Mouse (Mus musculus): ENCODE results near the gene Eif2s1.
"Not testable (repeated sequence)": the region's sequence is repeated elsewhere in the genome, so short reads cannot be mapped to it uniquely, and the experiment has no call there.

The Eif2s1 gene

DNA sequence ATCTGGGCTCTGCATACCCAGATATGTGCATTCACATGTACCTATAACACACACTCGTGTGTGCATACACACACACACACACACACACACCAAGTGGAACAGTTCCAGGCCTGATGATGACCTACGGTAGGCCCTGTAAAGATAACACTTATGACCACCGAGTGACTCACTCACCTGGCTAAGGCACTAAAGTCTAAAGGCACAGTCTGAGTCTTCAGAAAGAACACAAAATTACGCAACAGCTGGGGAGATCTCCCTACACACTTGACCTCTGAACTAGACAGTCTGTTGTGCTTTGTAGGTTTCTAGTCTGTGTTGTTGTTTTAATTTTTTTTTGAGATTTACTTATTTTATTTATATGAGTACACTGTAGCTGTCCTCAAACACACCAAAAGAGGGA is 52.8 kb downstream of the Eif2s1 start:
- DNase-seq (ENCODE audit: inconsistent age in 2 of 2, low spot score in 1 of 2): no peak

DNA sequence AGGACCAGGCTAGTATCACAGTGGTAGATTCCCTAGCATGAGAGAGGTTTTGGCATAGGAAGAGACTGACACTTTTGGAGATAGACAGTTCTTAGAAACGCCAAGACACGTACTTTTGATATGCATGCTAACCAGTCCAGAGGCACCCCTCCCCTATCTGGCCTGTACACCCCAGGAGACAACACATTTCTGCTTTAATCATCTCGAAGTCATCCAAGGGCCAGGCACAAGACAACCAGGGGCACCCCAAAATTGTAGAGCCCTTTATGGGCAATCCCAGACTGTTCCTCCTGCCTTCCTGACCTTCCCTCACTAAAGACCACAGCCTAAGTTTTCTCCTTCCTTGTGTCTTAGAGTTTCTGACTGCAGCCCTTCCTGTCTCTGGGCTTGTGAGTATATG is 53.9 kb downstream of the Eif2s1 start:
- DNase-seq (ENCODE audit: inconsistent age in 2 of 2, low spot score in 1 of 2): no peak

DNA sequence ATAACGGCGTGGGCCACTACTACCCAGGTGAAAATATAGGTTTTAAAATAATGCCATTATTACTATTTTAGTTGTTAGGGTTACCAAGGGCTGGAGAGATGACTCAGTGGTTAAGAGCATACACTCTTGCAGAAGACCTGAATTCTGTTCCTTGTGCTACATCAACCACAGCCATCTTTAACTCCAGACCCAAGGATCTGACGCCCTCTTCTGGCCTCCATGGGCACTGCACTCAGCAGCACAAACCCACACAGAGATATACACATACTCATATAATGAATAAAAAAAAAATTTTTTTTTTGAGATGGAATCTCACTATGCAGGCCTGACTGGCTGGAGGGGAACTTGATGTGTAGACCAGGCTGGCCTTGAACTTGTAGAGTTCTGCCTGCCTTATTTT is 54.7 kb downstream of the Eif2s1 start:
- DNase-seq (ENCODE audit: inconsistent age in 2 of 2, low spot score in 1 of 2): no peak

DNA sequence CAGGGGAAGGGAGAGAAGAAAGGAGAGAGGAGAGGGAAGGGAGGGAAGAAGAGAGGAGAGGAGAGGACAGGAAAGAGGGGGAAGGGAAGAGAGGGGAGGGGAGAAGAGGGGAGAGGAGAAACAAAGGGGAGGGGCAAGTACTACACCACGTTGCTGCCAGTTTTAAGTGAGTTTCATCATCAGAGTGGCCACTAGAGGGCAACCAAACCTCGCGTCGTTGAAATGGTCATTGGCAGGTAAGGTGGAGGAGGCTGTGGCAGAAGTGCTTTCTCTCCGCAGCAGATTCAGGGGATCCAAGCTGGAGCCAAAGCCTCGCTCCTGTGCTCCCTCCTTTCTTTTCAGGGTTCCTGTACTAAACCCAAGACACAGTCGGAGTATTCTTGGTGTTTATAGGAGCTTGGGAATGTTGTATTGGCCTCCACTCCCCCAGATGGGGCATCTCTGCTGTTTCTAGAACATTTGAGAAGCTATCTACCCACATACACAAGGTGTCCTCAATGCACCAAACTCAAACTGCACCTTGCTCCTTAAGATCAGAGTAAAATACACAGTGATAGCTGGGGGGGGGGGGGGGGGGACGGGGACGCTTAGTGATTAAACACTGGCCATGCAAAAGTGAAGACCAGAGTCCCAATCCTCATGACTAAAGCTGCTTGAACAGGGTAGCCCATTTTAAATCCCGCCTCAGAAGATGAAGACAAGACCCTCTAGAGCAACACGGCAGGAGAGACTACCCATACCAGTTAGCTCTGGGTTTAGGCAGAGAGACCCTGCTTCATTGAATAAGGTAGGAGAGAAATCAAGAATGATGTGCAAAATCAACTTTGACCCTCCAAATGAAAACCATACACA is 56.8 kb downstream of the Eif2s1 start:
- peak; percentile 81 to 95 for DNase-seq (ENCODE audit: inconsistent age in 2 of 2, low spot score in 1 of 2)

DNA sequence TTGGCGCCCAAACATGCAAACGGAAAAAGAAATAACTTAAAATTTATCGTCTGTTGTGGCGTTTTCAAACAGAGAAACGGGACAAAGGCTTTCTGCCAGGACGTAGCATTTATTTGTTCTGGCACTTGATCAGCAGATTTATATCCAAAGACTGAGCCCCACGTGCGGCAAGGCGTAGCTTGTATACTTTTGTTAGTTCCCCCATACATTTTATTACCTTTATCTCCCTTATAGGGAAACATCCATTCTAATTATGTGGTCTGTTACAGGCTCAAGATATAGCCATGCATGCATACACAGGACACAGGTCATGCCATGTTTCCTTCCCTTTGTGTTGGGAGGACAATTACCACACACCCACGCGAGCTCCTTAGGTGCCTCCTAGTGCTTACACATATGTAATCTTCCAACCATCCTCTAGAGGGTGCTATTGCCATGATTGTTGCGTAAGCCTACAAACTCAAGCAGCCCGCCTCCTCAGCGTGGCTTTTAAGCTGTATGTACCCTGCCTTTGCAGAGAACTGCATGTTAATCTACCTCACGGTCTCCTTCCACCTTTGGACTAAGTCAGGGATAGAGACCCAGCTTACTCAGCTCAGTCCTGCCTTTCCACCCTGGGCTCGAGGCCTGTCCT is 57.6 kb downstream of the Eif2s1 start:
- DNase-seq (ENCODE audit: inconsistent age in 2 of 2, low spot score in 1 of 2): peak; percentile 59 to 90

DNA sequence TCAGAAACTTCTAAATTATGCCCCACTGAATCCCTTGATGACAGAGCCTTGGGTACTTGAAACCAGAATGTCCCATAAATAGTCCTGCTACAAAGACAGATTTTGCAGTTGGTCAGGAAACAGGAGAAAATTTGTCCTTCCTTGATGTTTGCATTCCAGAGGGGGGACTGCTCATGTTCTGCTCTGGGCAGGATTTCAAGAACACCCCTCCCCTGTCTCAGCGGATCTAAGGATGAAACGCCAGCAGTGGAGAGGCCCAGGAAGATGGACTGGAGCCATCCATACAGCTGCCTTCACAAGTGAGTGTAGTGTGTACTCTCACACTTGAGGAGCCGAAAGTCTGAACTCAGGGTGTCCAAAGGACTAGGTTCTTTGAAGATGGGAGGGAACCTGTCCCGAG is 59.8 kb downstream of the Eif2s1 start:
- DNase-seq (ENCODE audit: inconsistent age in 2 of 2, low spot score in 1 of 2): no peak

DNA sequence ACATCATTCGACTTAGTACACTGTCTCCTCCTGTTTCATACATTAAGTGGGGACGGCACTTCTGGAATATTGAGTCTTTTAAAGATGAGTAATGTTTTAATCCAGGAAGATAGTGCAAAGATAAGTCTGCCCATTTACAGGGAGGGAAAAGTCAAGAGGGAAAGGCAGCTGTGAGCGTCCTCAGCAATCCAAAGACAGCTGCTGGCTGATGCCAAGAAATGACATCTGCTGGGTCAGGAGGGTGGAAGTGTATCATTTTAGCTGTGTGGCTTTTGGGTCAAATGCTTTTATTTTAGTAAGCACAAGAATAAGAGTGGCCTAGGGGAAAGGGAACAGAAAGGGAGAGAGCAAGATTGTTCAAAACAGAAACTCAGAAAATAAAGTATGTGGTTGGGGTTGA is 60.4 kb downstream of the Eif2s1 start:
- DNase-seq (ENCODE audit: inconsistent age in 2 of 2, low spot score in 1 of 2): no peak

DNA sequence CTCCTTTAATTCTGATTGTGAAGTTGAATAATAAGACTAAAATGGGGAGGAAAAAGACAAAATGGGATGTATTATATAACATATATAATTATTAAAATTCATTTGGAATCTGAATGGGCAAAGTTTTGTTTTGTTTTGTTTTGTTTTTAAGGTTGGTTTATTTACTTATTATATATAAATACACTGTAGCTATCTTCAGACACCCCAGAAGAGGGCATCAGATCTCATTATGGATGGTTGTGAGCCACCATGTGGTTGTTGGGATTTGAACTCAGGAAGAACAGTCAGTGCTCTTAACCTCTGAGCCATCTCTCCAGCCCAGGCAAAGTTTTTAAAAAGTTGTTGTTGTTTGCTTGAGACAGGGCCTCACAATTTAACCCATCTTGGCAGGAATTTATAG is 61.4 kb downstream of the Eif2s1 start:
- DNase-seq (ENCODE audit: inconsistent age in 2 of 2, low spot score in 1 of 2): not testable (repeated sequence)

DNA sequence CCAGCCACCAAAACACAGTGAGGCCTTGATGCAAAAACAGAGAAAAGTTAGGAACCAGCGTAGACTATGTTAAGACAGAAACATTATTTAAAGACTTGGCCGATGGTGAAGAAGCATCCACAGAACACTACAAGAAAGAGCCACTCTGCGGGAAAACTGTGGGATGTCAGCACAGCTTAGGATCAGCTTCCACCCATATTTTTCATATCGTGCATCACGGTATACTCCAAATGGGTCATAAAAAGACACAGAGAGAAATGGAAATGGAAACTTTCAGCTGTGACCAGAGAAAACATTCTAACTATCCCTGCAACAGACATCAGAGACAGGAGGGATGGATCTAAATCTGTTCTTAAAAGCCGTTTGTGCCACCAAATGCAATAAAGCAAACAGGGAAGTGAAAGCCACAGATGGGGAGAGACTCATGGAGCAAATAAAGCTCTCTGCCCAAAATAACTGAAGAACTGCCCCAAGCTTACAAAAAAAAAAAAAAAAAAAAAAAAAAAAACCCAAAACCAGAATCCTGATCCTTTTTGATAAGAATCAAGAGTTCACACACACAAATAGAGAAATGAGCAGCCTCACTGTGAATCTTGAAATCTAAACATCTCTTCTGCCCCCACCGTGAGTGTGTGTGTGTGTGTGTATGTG is 62.0 kb downstream of the Eif2s1 start:
- DNase-seq (ENCODE audit: inconsistent age in 2 of 2, low spot score in 1 of 2): no peak

DNA sequence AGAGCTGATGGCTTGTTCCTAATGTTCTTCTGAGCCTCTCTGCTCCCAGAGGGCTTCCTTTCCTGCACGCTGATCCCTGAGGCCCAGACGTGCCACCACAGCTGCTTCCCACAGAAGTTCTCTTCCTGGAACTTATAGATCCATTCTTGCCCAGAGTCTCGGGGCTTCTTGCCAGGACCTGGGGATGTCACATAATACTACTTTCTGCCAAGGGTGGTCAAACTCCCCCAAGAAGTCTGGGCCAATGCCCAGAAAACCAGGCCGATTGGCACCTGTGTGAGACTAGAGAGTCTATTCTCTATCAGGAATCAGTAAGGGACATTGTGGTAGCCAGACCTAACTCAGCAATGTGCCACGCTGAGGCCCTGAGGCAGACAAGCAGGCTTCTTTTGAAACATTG is 65.7 kb downstream of the Eif2s1 start:
- no peak for DNase-seq (ENCODE audit: inconsistent age in 2 of 2, low spot score in 1 of 2)

DNA sequence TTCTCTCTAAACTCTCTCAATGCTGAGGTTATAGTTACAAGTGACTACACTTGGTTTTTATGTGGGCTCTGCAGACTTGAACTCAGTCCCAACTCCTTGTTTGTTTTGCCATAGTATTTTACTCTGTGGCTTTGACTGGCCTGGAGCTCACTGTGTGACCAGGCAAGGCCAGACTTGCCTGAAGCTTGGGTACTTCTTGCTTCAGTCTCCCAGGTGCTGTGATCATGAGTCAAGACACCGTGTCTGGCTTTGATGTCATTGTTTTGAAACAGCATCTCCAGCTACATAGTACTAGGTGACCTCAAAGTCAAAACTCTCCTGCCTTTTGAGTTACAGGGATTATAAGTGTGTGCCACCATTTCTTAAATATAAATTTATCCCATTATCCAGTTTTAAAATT is 68.3 kb downstream of the Eif2s1 start:
- no peak for DNase-seq (ENCODE audit: inconsistent age in 2 of 2, low spot score in 1 of 2)

DNA sequence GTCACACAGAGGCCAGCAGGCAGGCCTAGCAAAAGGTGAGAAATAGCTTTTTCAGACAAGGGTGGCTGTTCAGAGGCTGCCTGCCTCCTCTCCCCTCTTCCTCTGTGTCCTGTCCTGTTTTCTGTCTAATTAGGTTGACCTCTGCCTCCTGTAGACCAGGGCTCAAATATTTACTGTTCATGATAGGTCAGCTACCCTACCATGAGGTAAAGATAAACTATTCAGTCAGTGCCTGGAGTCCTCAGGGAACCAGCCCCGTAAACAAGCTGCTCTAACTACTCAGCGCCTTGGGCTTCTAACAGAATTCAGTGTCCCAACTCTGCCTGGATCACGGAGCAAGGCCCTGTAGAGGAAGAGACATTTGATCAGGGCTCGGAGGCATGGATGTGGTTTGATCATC is 74.9 kb downstream of the Eif2s1 start:
- DNase-seq (ENCODE audit: inconsistent age in 2 of 2, low spot score in 1 of 2): no peak

Data from adrenal gland, adult (tissue).